Mouse (Mus musculus): ENCODE data around the gene Gbgt1. TPM values are rescaled to one million over a fixed set of nuclear protein-coding genes. Genes with fewer than 3 reads are reported as not detected.

The Gbgt1 gene
- total and polyA plus RNA-seq, 3 experiments, result 0.11 TPM; not detected in 2

- no peak for DNase-seq (ENCODE audit: low read depth, low spot score)
- TF ChIP-seq USF2 (IDR thresholded peaks at IDR 0.05; ENCODE audit: borderline replicate concordance in 1 of 2, insufficient read depth in 1 of 2, low read depth in 1 of 2, low read length in 2 of 2), result no peak
- TF ChIP-seq NELFE (IDR thresholded peaks at IDR 0.05; ENCODE audit: low read depth, low read length), result no peak
- no peak for TF ChIP-seq ZNF384 (IDR thresholded peaks at IDR 0.05; ENCODE audit: low read depth, low read length)
- no peak for TF ChIP-seq ZC3H11A (IDR thresholded peaks at IDR 0.05; ENCODE audit: low read depth, low read length)
- TF ChIP-seq CHD2 (IDR thresholded peaks at IDR 0.05; ENCODE audit: low read length), result no peak
- TF ChIP-seq POLR2AphosphoS5 (IDR thresholded peaks at IDR 0.05; ENCODE audit: borderline replicate concordance, low read depth, low read length), result no peak
- TF ChIP-seq SIN3A (IDR thresholded peaks at IDR 0.05; ENCODE audit: low read length), result no peak
- no peak for TF ChIP-seq RAD21 (IDR thresholded peaks at IDR 0.05; ENCODE audit: low read depth, low read length)
- no peak for TF ChIP-seq SMC3 (IDR thresholded peaks at IDR 0.05; ENCODE audit: low read depth, low read length)
- TF ChIP-seq MAFK (IDR thresholded peaks at IDR 0.05; ENCODE audit: borderline replicate concordance, low read depth, low read length), result no peak
- TF ChIP-seq CTCF (IDR thresholded peaks at IDR 0.05 in 2 of 3, conservative IDR thresholded peaks at IDR 0.05 in 1 of 3; ENCODE audit: control insufficient read depth in 1 of 3, insufficient read depth in 1 of 3, low read depth in 2 of 3, low read length in 3 of 3, poor library complexity in 1 of 3, severe bottlenecking in 1 of 3), result no peak
- TF ChIP-seq ZMIZ1 (IDR thresholded peaks at IDR 0.05; ENCODE audit: low read depth, low read length), result no peak
- no peak for TF ChIP-seq MAZ (IDR thresholded peaks at IDR 0.05; ENCODE audit: low read depth, low read length)
- TF ChIP-seq TCF12 (IDR thresholded peaks at IDR 0.05; ENCODE audit: low read depth, low read length), result no peak
- no peak for TF ChIP-seq ETS1 (IDR thresholded peaks at IDR 0.05; ENCODE audit: low read depth, low read length)
- no peak for TF ChIP-seq MEF2A (IDR thresholded peaks at IDR 0.05; ENCODE audit: extremely low read depth, insufficient replicate concordance, low read depth, low read length, poor library complexity, severe bottlenecking)
- TF ChIP-seq CHD1 (IDR thresholded peaks at IDR 0.05; ENCODE audit: low read depth, low read length), result no peak
- no peak for TF ChIP-seq POLR2AphosphoS2 (IDR thresholded peaks at IDR 0.05; ENCODE audit: low read length)
- no peak within 1 kb of the TSS for H3K27ac ChIP-seq (ENCODE audit: control insufficient read depth, low read depth, low read length)
- H3K9ac ChIP-seq (ENCODE audit: control insufficient read depth, low read depth, low read length, poor library complexity, severe bottlenecking), result no peak within 1 kb of the TSS
- H3K4me1 ChIP-seq (ENCODE audit: control insufficient read depth in 1 of 2, insufficient read depth in 2 of 2, low read length in 2 of 2), result no peaks in the 10 kb centered on the region
- H3K79me2 ChIP-seq (ENCODE audit: control insufficient read depth, insufficient read depth, low read length, poor library complexity), result no peaks in the 10 kb centered on the region
- H3K9me3 ChIP-seq (replicated peaks; ENCODE audit: insufficient read depth, low read length), result no peaks in the 10 kb centered on the region
- H3K36me3 ChIP-seq (ENCODE audit: control insufficient read depth in 1 of 2, insufficient read depth in 2 of 2, low read length in 2 of 2), result no peaks in the 10 kb centered on the region
- H3K27me3 ChIP-seq (ENCODE audit: control insufficient read depth in 1 of 2, insufficient read depth in 2 of 2, low read length in 2 of 2), result peaks cover 10 to 32% of the 10 kb centered on the region in 2 experiments
- H3K4me3 ChIP-seq (ENCODE audit: control insufficient read depth in 1 of 2, insufficient read depth in 1 of 2, low read depth in 2 of 2, low read length in 2 of 2), result no peak within 1 kb of the TSS
Observed at GRCm38 (mm10) chr2:28505795-28506194, 9.1 kb downstream of the Gbgt1 start, which contains the start of gene Gm10134. Gm10134 (plus strand) TSS chr2:28506095.

- H3K4me1 ChIP-seq (ENCODE audit: control insufficient read depth in 1 of 2, insufficient read depth in 2 of 2, low read length in 2 of 2), result no peaks in the 10 kb centered on the region
- H3K36me3 ChIP-seq (ENCODE audit: control insufficient read depth in 1 of 2, insufficient read depth in 2 of 2, low read length in 2 of 2), result no peaks in the 10 kb centered on the region
- no peaks in the 10 kb centered on the region for H3K9me3 ChIP-seq (replicated peaks; ENCODE audit: insufficient read depth, low read length)
- no peaks in the 10 kb centered on the region for H3K79me2 ChIP-seq (ENCODE audit: control insufficient read depth, insufficient read depth, low read length, poor library complexity)
- H3K27ac ChIP-seq (ENCODE audit: control insufficient read depth, low read depth, low read length), result no peak overlapping the region
- H3K4me3 ChIP-seq (ENCODE audit: control insufficient read depth in 1 of 2, insufficient read depth in 1 of 2, low read depth in 2 of 2, low read length in 2 of 2), result no peak overlapping the region
- no peak overlapping the region for H3K9ac ChIP-seq (ENCODE audit: control insufficient read depth, low read depth, low read length, poor library complexity, severe bottlenecking)
- H3K27me3 ChIP-seq (ENCODE audit: control insufficient read depth in 1 of 2, insufficient read depth in 2 of 2, low read length in 2 of 2), result peaks cover 10 to 32% of the 10 kb centered on the region in 2 experiments
- DNase-seq (ENCODE audit: low read depth, low spot score), result no peak
- TF ChIP-seq KAT2A (conservative IDR thresholded peaks at IDR 0.05; ENCODE audit: low read depth, low read length) (no peak), CHD1 (IDR thresholded peaks at IDR 0.05; ENCODE audit: low read depth, low read length) (no peak), MAFK (IDR thresholded peaks at IDR 0.05; ENCODE audit: borderline replicate concordance, low read depth, low read length) (no peak), EP300 (IDR thresholded peaks at IDR 0.05; ENCODE audit: low read depth in 1 of 2, low read length in 2 of 2) (no peak), USF2 (IDR thresholded peaks at IDR 0.05; ENCODE audit: borderline replicate concordance in 1 of 2, insufficient read depth in 1 of 2, low read depth in 1 of 2, low read length in 2 of 2) (no peak), ETS1 (IDR thresholded peaks at IDR 0.05; ENCODE audit: low read depth, low read length) (no peak), POLR2AphosphoS2 (IDR thresholded peaks at IDR 0.05; ENCODE audit: low read length) (no peak), JUND (IDR thresholded peaks at IDR 0.05; ENCODE audit: low read depth, low read length) (no peak), CHD2 (IDR thresholded peaks at IDR 0.05; ENCODE audit: low read length) (no peak), HCFC1 (IDR thresholded peaks at IDR 0.05; ENCODE audit: low read depth, low read length) (no peak), RCOR1 (IDR thresholded peaks at IDR 0.05; ENCODE audit: low read depth, low read length) (no peak), E2F4 (IDR thresholded peaks at IDR 0.05; ENCODE audit: borderline replicate concordance, low read depth, low read length) (no peak)
Observed at GRCm38 (mm10) chr2:28506291-28506690, 9.6 kb downstream of the Gbgt1 start.

Data from MEL (cell line).